Mouse (Mus musculus) ES-Bruce4 (cell line): Measurements from ENCODE around the gene Tbc1d30.

Source experiments
- CTCF ChIP-seq: IDR thresholded peaks from one replicate; pipeline ENCODE4 v1.8.1; 2011; ENCODE audit warnings: low read depth, low read length
- EP300 ChIP-seq: IDR thresholded peaks from 2 replicates; pipeline ENCODE4 v1.6.1; 2011; ENCODE audit warnings: low read depth, low read length; ENCODE audit not compliant: insufficient read depth
- POLR2A ChIP-seq: IDR thresholded peaks from one replicate; pipeline ENCODE4 v1.8.1; 2011; ENCODE audit warnings: low read length; ENCODE audit not compliant: insufficient read depth

DNA sequence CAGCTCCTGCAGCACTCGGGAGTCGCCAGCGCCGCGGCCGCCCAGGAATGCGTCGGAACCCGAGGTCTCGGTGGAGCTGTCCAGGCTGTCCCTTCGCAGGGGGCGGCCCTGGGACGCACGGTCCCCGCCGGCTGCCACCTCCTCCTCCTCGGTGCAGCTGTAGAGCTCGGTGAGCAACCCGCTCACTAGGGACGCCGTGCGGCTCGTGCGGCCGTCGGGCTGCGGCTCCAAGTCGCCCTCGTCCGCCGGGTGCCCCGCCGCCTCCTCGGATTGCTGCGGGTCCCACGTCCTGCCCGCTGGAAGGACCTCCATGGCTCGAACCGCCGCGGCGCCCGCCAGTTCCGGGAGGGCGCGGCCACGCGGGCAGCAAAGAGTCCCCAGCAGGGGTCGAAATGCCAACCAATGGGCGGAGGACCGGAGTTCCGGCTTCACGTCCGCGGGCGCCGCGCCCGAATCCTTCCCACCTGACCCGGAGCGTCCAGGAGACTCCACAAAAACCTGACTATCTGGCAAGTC lies at the start of gene Tbc1d30:
- TF ChIP-seq POLR2A (no peak), CTCF (no peak), EP300 (no peak)
